Mouse (Mus musculus): ENCODE data around the gene Ift74. TPM values are rescaled to one million over a fixed set of nuclear protein-coding genes. Genes with fewer than 3 reads are reported as not detected.

Gene Ift74
- polyA plus RNA-seq, 1 experiment, result 4.5 TPM

- no peak overlapping the region for H3K4me3 ChIP-seq (replicated peaks; ENCODE audit: control insufficient read depth, low read depth, low read length)
- no peaks in the 10 kb centered on the region for H3K4me1 ChIP-seq (ENCODE audit: control insufficient read depth, insufficient read depth, low read length)
- no peak overlapping the region for H3K27ac ChIP-seq (ENCODE audit: control insufficient read depth, insufficient read depth, low read depth, low read length, poor library complexity)
- no peak for TF ChIP-seq CTCF (IDR thresholded peaks at IDR 0.05; ENCODE audit: control insufficient read depth, insufficient read depth, low read length)
- no peak for TF ChIP-seq POLR2A (IDR thresholded peaks at IDR 0.05; ENCODE audit: borderline replicate concordance, control insufficient read depth, low read depth, low read length)
Observed at GRCm38 (mm10) chr4:94713741-94714140, 99.5 kb downstream of the Ift74 start.

DNA sequence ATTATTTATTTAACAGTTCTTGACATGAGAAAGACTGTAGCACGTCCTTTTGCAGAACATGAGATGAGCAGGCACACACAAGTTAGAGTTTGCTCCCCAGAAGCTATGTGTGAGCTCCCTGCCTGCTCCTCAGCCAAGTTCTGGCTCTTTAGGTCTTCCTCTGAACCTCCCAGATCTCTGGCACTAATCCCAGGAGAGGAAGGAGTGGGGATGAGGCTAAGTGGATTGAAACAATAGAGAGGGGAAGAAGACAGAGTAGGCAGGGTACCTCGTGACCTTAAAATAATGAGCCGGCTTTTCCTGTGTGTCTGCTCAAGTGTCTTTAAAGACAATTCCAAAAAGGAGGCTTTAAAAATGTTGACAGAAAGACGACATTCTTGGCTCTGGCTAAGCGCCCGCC, 100.9 kb downstream of the Ift74 start:
- Histone ChIP-seq H3K4me3 (replicated peaks; ENCODE audit: control insufficient read depth, low read depth, low read length) (no peak overlapping the region), H3K4me1 (ENCODE audit: control insufficient read depth, insufficient read depth, low read length) (no peaks in the 10 kb centered on the region), H3K27ac (ENCODE audit: control insufficient read depth, insufficient read depth, low read depth, low read length, poor library complexity) (no peak overlapping the region)
- TF ChIP-seq CTCF (IDR thresholded peaks at IDR 0.05; ENCODE audit: control insufficient read depth, insufficient read depth, low read length), result no peak
- no peak for TF ChIP-seq POLR2A (IDR thresholded peaks at IDR 0.05; ENCODE audit: borderline replicate concordance, control insufficient read depth, low read depth, low read length)
- WGBS, result 69% methylated on average over 6 of the region's 6 CpGs

DNA sequence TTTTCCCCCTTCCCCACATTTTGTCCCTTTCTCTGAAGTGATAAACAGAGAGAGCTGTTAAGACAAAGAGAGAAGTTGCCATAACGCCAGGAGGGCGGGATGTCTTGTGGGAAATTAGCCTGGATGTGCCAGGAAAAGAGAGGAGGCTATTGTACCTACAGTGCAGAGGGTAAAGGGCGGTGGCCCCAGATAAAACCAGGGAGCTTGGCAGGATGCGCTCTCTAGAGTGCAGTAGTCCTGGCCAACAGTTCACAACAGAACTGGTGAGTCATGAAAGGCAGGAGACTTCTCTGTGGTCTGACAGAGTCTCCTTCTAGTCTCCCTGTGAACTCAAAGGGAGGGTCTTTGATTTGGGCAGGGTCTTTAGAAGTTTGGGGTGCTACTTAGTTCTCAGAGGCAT, 111.5 kb downstream of the Ift74 start:
- 84% methylated on average over 4 of the region's 4 CpGs for WGBS
- H3K4me1 ChIP-seq (ENCODE audit: control insufficient read depth, insufficient read depth, low read length), result no peaks in the 10 kb centered on the region
- H3K27ac ChIP-seq (ENCODE audit: control insufficient read depth, insufficient read depth, low read depth, low read length, poor library complexity), result no peak overlapping the region
- H3K4me3 ChIP-seq (replicated peaks; ENCODE audit: control insufficient read depth, low read depth, low read length), result no peak overlapping the region
- TF ChIP-seq CTCF (IDR thresholded peaks at IDR 0.05; ENCODE audit: control insufficient read depth, insufficient read depth, low read length), result no peak

GRCm38 (mm10) chr4:94732721-94733120, 118.4 kb downstream of the Ift74 start:
- H3K4me1 ChIP-seq (ENCODE audit: control insufficient read depth, insufficient read depth, low read length), result no peaks in the 10 kb centered on the region
- no peak overlapping the region for H3K4me3 ChIP-seq (replicated peaks; ENCODE audit: control insufficient read depth, low read depth, low read length)
- no peak for TF ChIP-seq CTCF (IDR thresholded peaks at IDR 0.05; ENCODE audit: control insufficient read depth, insufficient read depth, low read length)
- no peak for TF ChIP-seq POLR2A (IDR thresholded peaks at IDR 0.05; ENCODE audit: borderline replicate concordance, control insufficient read depth, low read depth, low read length)
- H3K27ac ChIP-seq (ENCODE audit: control insufficient read depth, insufficient read depth, low read depth, low read length, poor library complexity), result no peak overlapping the region

GRCm38 (mm10) chr4:94737326-94738295, 123.3 kb downstream of the Ift74 start:
- Histone ChIP-seq H3K4me3 (replicated peaks; ENCODE audit: control insufficient read depth, low read depth, low read length) (no peak overlapping the region), H3K27ac (ENCODE audit: control insufficient read depth, insufficient read depth, low read depth, low read length, poor library complexity) (no peak overlapping the region), H3K4me1 (ENCODE audit: control insufficient read depth, insufficient read depth, low read length) (no peaks in the 10 kb centered on the region)
- no peak for TF ChIP-seq POLR2A (IDR thresholded peaks at IDR 0.05; ENCODE audit: borderline replicate concordance, control insufficient read depth, low read depth, low read length)
- no peak for TF ChIP-seq CTCF (IDR thresholded peaks at IDR 0.05; ENCODE audit: control insufficient read depth, insufficient read depth, low read length)
- 47% methylated on average over 5 of the region's 5 CpGs for WGBS

GRCm38 (mm10) chr4:94738838-94739731, 124.8 kb downstream of the Ift74 start, which contains the start of gene Tek:
Tek (plus strand) TSS chr4:94739289.
- H3K27ac ChIP-seq (ENCODE audit: control insufficient read depth, insufficient read depth, low read depth, low read length, poor library complexity), result no peak within 1 kb of the TSS
- WGBS, result 19% methylated on average over 16 of the region's 16 CpGs
- no peaks in the 10 kb centered on the region for H3K4me1 ChIP-seq (ENCODE audit: control insufficient read depth, insufficient read depth, low read length)
- TF ChIP-seq POLR2A (IDR thresholded peaks at IDR 0.05; ENCODE audit: borderline replicate concordance, control insufficient read depth, low read depth, low read length) (no peak), CTCF (IDR thresholded peaks at IDR 0.05; ENCODE audit: control insufficient read depth, insufficient read depth, low read length) (no peak)
- H3K4me3 ChIP-seq (replicated peaks; ENCODE audit: control insufficient read depth, low read depth, low read length), result no peak within 1 kb of the TSS

DNA sequence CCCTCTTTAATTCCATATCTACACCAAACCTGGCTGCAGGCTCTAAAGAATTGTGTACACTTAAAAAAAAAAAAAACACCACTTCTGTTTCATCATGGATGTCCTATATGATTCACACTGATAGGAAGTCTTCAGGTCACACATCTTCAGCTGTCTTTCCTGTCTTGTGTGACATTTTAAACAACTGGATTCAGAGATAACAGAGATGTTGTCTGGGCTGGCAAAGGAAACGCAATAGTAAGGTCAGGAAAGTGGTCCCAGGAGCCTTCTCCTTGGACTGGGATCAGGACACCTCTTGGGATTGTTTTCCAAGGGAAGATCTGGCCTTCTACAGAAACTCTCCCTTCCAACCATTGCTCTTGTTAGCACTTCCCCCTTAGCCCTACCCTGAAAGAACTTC, 127.5 kb downstream of the Ift74 start:
- TF ChIP-seq POLR2A (IDR thresholded peaks at IDR 0.05; ENCODE audit: borderline replicate concordance, control insufficient read depth, low read depth, low read length) (no peak), CTCF (IDR thresholded peaks at IDR 0.05; ENCODE audit: control insufficient read depth, insufficient read depth, low read length) (no peak)
- 49% methylated on average over 1 of the region's 1 CpGs for WGBS

More for the DNA sequence above, 127.5 kb downstream of the Ift74 start:
- Histone ChIP-seq H3K4me1 (ENCODE audit: control insufficient read depth, insufficient read depth, low read length) (no peaks in the 10 kb centered on the region), H3K4me3 (replicated peaks; ENCODE audit: control insufficient read depth, low read depth, low read length) (no peak overlapping the region), H3K27ac (ENCODE audit: control insufficient read depth, insufficient read depth, low read depth, low read length, poor library complexity) (no peak overlapping the region)

Other genes with a start within 250 kb of the Ift74 start
- gene Gm10306, start 57.9 kb upstream of the Ift74 start, polyA plus RNA-seq (2011; ENCODE audit: insufficient read depth, insufficient read length, low replicate concordance, missing spikeins), result not detected in 2 replicates
- 6.2 and 6.6 TPM in 2 replicates for gene Caap1, start 57.7 kb upstream of the Ift74 start, polyA plus RNA-seq (2011; ENCODE audit: insufficient read depth, insufficient read length, low replicate concordance, missing spikeins)
- gene Plaa, start 11.2 kb upstream of the Ift74 start, polyA plus RNA-seq (2011; ENCODE audit: insufficient read depth, insufficient read length, low replicate concordance, missing spikeins), result 23.6 and 29.6 TPM in 2 replicates
- 0.57 and 0.72 TPM in 2 replicates for gene Lrrc19, start 35.7 kb downstream of the Ift74 start, polyA plus RNA-seq (2011; ENCODE audit: insufficient read depth, insufficient read length, low replicate concordance, missing spikeins)
- gene Tek, start 124.8 kb downstream of the Ift74 start, polyA plus RNA-seq (2011; ENCODE audit: insufficient read depth, insufficient read length, low replicate concordance, missing spikeins), result 0.97 and 2.0 TPM in 2 replicates